Mouse (Mus musculus) MEL (cell line): ENCODE measurements at regions not wholly inside any gene's neighbourhood (a gene's known extent, or its start where the extent isn't known, plus 50 kb on each side); places are given as distances from the start of the nearest gene placed in this dataset.

ENCODE experiments used
- BHLHE40 ChIP-seq: IDR thresholded peaks from 2 replicates; pipeline ENCODE4 v1.6.1; 2012; ENCODE audit warnings: low read depth, mild to moderate bottlenecking, inconsistent platforms, low read length, improper control_type of control experiment, borderline replicate concordance
- CHD2 ChIP-seq: IDR thresholded peaks from 2 replicates; pipeline ENCODE4 v1.6.1; 2011; ENCODE audit warnings: low read length, improper control_type of control experiment
- CTCF ChIP-seq, 3 experiments: IDR thresholded peaks in 2 of 3; conservative IDR thresholded peaks in 1 of 3; 2 replicates each; pipeline ENCODE4 v1.5.1; 2011 to 2012; ENCODE audit warnings: low read length in 3 of 3, low read depth in 2 of 3, mild to moderate bottlenecking in 2 of 3, improper control_type of control experiment in 1 of 3, inconsistent platforms in 1 of 3, mixed read lengths in 1 of 3, moderate library complexity in 1 of 3; ENCODE audit not compliant: control insufficient read depth in 1 of 3, insufficient read depth in 1 of 3, poor library complexity in 1 of 3, severe bottlenecking in 1 of 3
- ELF1 ChIP-seq: IDR thresholded peaks from 2 replicates; pipeline ENCODE4 v1.6.1; 2014; ENCODE audit warnings: low read depth, mild to moderate bottlenecking, inconsistent platforms, low read length, improper control_type of control experiment, moderate library complexity
- KAT2A ChIP-seq: conservative IDR thresholded peaks from 2 replicates; pipeline ENCODE4 v1.6.1; 2012; ENCODE audit warnings: low read depth, low read length, improper control_type of control experiment, inconsistent platforms
- MAFK ChIP-seq: IDR thresholded peaks from 2 replicates; pipeline ENCODE4 v1.6.1; 2011; ENCODE audit warnings: low read depth, mild to moderate bottlenecking, low read length, improper control_type of control experiment, borderline replicate concordance
- MXI1 ChIP-seq: IDR thresholded peaks from 2 replicates; pipeline ENCODE4 v1.6.1; 2011; ENCODE audit warnings: mild to moderate bottlenecking, low read depth, low read length, improper control_type of control experiment
- SIN3A ChIP-seq: IDR thresholded peaks from 2 replicates; pipeline ENCODE4 v1.6.1; 2012; ENCODE audit warnings: low read length, improper control_type of control experiment, inconsistent platforms
- UBTF ChIP-seq: IDR thresholded peaks from 2 replicates; pipeline ENCODE4 v1.6.1; 2012; ENCODE audit warnings: low read depth, mild to moderate bottlenecking, inconsistent platforms, low read length, improper control_type of control experiment, moderate library complexity, borderline replicate concordance; ENCODE audit not compliant: insufficient read depth
- USF1 ChIP-seq: IDR thresholded peaks from 2 replicates; pipeline ENCODE4 v1.6.1; 2014; ENCODE audit warnings: low read depth, mild to moderate bottlenecking, inconsistent platforms, low read length, improper control_type of control experiment, moderate library complexity
- ZKSCAN1 ChIP-seq: IDR thresholded peaks from 2 replicates; pipeline ENCODE4 v1.6.1; 2012; ENCODE audit warnings: low read depth, mild to moderate bottlenecking, inconsistent platforms, low read length, improper control_type of control experiment, moderate library complexity
- ZNF384 ChIP-seq: IDR thresholded peaks from 2 replicates; pipeline ENCODE4 v1.6.1; 2012; ENCODE audit warnings: low read depth, mild to moderate bottlenecking, inconsistent platforms, low read length, improper control_type of control experiment

DNA sequence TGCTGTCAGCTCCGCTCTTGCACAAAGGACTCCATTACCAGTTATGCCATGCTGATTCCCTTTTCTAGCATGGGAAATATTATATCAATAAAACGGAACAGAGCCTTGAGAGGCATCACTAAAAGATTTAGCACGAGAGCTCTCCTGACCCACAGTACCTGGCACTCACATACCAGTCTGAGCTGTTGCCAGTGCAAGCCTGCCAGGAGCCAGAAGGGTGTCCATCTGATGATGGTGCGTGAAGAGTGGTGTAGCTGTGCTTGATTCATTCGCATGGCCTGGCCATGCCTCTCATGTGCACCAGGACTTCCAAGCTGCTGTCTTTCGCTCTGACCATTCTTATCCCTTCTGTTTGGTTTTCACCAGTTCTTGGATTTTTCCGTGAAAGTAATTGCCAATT is 102.3 kb upstream of the Irx4 start:
- no peak for TF ChIP-seq KAT2A
- no peak for TF ChIP-seq USF1
- TF ChIP-seq BHLHE40, result no peak
- no peak for TF ChIP-seq MAFK
- no peak for TF ChIP-seq ELF1
- no peak for TF ChIP-seq MXI1
- no peak for TF ChIP-seq ZKSCAN1
- TF ChIP-seq CTCF (IDR thresholded peaks at IDR 0.05 in 2 of 3, conservative IDR thresholded peaks at IDR 0.05 in 1 of 3; ENCODE audit: control insufficient read depth in 1 of 3, insufficient read depth in 1 of 3, low read depth in 2 of 3, low read length in 3 of 3, poor library complexity in 1 of 3, severe bottlenecking in 1 of 3), result no peak
- no peak for TF ChIP-seq ZNF384
- no peak for TF ChIP-seq SIN3A
- no peak for TF ChIP-seq CHD2
- no peak for TF ChIP-seq UBTF
